Mouse (Mus musculus): Measurements from ENCODE around the gene Ralgds. TPM values are rescaled to one million over a fixed set of nuclear protein-coding genes. Genes with fewer than 3 reads are reported as not detected.
A peak's percentile ranks its signal among the peaks of the same experiment; 100 is the strongest.

Ralgds gene
- polyA plus RNA-seq, 1 experiment: 133 TPM

DNA sequence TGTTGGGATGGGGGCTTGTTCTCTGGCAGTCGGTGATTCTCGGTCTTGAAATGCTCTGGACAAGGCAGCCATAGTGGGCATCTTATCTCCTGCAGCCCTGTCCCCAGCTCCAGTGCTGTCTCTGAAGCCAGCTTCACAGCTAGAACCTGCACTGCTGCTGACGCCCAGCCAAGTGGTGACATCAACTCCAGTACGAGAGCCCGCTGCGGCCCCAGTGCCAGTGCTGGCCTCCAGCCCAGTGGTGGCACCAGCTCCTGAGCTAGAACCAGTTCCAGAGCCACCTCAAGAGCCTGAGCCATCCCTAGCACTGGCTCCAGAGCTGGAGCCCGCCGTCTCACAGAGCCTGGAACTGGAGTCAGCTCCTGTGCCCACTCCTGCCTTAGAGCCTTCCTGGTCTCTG is 31.0 kb downstream of the Ralgds start:
- H3K27me3 ChIP-seq (ENCODE audit: control insufficient read depth, insufficient read depth, low read length): no peaks in the 10 kb centered on the region
- DNase-seq: peak; percentile 96 to 97
- TF ChIP-seq CTCF (IDR thresholded peaks at IDR 0.05; ENCODE audit: borderline replicate concordance, insufficient read depth, low read depth, low read length): no peak
- no peak for TF ChIP-seq POLR2A (IDR thresholded peaks at IDR 0.05; ENCODE audit: borderline replicate concordance, insufficient read depth, low read length)
- peak overlapping the region; percentile 71 for H3K27ac ChIP-seq (ENCODE audit: insufficient read depth, low read length)
- H3K4me3 ChIP-seq (replicated peaks; ENCODE audit: insufficient read depth, low read depth, low read length): no peak overlapping the region
- peaks cover 85% of the 10 kb centered on the region for H3K4me1 ChIP-seq (ENCODE audit: control insufficient read depth, insufficient read depth, low read length)
- WGBS: 4% methylated on average over 8 of the region's 8 CpGs

DNA sequence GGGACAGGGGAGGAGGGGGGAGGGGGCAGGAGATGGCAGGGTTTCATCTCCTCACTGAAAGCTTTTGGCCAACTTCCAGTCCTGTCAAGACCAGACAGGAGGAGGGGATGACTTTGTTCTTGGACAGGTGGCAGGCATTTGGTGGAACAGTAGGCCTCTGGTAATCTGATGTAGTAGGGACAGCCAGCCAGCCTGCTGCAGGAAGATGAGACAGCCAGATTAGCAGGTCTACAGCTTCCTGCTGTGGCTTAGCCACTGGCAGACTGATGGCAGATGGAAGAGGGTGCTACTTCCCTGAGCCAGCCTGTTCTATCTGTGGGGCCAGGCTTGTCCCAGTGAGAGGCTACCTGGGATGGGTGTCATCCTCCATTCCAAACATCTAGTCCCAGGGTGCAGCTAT is 33.1 kb downstream of the Ralgds start:
- Histone ChIP-seq H3K27me3 (ENCODE audit: control insufficient read depth, insufficient read depth, low read length) (no peaks in the 10 kb centered on the region), H3K4me1 (ENCODE audit: control insufficient read depth, insufficient read depth, low read length) (peaks cover 65% of the 10 kb centered on the region), H3K4me3 (replicated peaks; ENCODE audit: insufficient read depth, low read depth, low read length) (no peak overlapping the region), H3K27ac (ENCODE audit: insufficient read depth, low read length) (peak overlapping the region; percentile 73)
- TF ChIP-seq POLR2A (IDR thresholded peaks at IDR 0.05; ENCODE audit: borderline replicate concordance, insufficient read depth, low read length) (no peak), CTCF (IDR thresholded peaks at IDR 0.05; ENCODE audit: borderline replicate concordance, insufficient read depth, low read depth, low read length) (no peak)
- peak; percentile 70 to 81 for DNase-seq

DNA sequence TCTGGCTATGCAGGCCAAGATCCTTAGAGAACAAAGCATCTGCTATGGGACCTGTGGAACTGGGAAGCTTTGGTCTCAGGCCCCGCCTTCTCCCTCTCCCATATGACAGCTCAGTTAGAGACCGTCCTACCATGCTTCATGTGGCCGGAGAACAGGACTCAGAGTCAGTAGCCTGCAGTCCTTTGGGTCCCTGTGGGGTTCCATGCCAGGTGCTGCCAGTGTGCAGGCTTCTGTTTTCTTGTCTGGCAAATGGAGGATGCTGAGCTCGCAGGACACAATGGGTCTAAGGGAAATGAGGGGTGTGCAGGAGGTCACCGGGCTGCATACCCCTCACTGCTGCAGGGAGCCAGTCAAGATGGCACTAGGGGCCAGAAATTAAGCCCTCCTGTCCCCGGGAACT is 33.6 kb downstream of the Ralgds start:
- Histone ChIP-seq H3K27me3 (ENCODE audit: control insufficient read depth, insufficient read depth, low read length) (no peaks in the 10 kb centered on the region), H3K4me3 (replicated peaks; ENCODE audit: insufficient read depth, low read depth, low read length) (no peak overlapping the region), H3K4me1 (ENCODE audit: control insufficient read depth, insufficient read depth, low read length) (peaks cover 60% of the 10 kb centered on the region), H3K27ac (ENCODE audit: insufficient read depth, low read length) (peak overlapping the region; percentile 73)
- DNase-seq: peak in 1 of 2 experiments; percentile 41
- no peak for TF ChIP-seq CTCF (IDR thresholded peaks at IDR 0.05; ENCODE audit: borderline replicate concordance, insufficient read depth, low read depth, low read length)
- no peak for TF ChIP-seq POLR2A (IDR thresholded peaks at IDR 0.05; ENCODE audit: borderline replicate concordance, insufficient read depth, low read length)
- 23% methylated on average over 6 of the region's 6 CpGs for WGBS

DNA sequence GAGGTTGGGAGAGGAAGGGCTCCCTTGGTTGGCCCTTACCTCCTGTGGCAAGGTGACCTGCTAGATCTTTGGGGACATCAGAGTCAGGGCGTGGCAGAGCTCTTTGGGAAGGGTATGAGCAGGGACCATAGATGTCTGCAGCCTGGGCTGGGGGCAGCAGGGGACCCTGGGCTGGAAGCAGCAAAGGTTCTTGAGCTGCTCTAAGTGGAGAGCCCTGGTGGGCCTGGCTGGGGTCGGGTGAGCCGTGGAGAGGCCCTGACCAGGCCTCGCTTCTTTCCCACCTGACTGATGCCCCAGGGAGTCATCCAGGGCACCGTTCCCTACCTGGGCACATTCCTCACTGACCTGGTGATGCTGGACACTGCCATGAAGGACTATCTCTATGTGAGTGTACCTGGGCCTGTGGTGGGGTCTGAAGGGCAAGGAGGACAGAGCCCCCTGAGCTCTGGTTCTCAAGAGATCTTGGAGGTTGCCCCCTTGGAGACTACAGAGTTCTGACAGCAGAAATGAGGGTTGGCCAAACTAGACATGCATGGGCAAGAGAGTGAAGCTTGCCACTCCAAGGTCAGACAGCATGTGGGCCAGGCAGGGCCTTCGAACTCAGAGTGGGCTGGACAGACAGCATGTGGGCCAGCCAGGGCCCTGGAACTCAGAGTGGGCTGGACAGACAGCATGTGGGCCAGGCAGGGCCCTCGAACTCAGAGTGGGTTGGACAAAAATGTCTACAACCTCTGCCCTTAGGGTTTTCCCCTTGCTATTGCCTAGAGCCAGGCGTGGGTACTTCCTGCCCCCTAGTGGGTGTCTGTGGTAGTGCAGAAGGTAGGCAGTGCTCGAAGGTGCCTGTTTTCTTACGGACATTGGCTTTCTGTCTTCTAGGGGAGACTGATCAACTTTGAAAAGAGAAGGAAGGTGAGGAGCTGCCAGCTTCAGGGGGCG is 34.6 kb downstream of the Ralgds start:
- peak; percentile 79 to 89 for DNase-seq
- Histone ChIP-seq H3K4me3 (replicated peaks; ENCODE audit: insufficient read depth, low read depth, low read length) (no peak overlapping the region), H3K27ac (ENCODE audit: insufficient read depth, low read length) (no peak overlapping the region), H3K4me1 (ENCODE audit: control insufficient read depth, insufficient read depth, low read length) (peaks cover 61% of the 10 kb centered on the region), H3K27me3 (ENCODE audit: control insufficient read depth, insufficient read depth, low read length) (no peaks in the 10 kb centered on the region)
- TF ChIP-seq POLR2A (IDR thresholded peaks at IDR 0.05; ENCODE audit: borderline replicate concordance, insufficient read depth, low read length) (no peak), CTCF (IDR thresholded peaks at IDR 0.05; ENCODE audit: borderline replicate concordance, insufficient read depth, low read depth, low read length) (peak; percentile 97)
- WGBS: 42% methylated on average over 11 of the region's 11 CpGs

DNA sequence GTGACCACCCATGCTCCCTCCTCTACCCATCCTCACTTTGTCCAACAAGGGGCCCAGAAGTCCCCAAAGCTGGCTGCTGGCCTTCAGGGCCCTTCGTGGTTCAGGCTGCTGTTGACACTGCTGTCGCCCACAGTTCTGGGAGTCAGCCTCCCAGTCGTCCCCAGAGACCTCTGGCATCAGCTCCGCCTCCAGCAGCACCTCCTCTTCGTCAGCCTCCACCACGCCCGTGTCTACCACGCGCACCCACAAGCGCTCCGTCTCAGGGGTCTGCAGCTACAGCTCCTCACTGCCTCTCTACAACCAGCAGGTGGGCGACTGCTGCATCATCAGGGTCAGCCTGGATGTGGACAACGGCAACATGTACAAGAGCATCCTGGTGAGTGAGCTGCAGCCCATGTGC is 36.2 kb downstream of the Ralgds start:
- DNase-seq: no peak
- WGBS: 88% methylated on average over 13 of the region's 13 CpGs
- H3K4me3 ChIP-seq (replicated peaks; ENCODE audit: insufficient read depth, low read depth, low read length): no peak overlapping the region
- no peaks in the 10 kb centered on the region for H3K27me3 ChIP-seq (ENCODE audit: control insufficient read depth, insufficient read depth, low read length)
- peaks cover 45% of the 10 kb centered on the region for H3K4me1 ChIP-seq (ENCODE audit: control insufficient read depth, insufficient read depth, low read length)
- TF ChIP-seq CTCF (IDR thresholded peaks at IDR 0.05; ENCODE audit: borderline replicate concordance, insufficient read depth, low read depth, low read length) (no peak), POLR2A (IDR thresholded peaks at IDR 0.05; ENCODE audit: borderline replicate concordance, insufficient read depth, low read length) (no peak)
- no peak overlapping the region for H3K27ac ChIP-seq (ENCODE audit: insufficient read depth, low read length)

DNA sequence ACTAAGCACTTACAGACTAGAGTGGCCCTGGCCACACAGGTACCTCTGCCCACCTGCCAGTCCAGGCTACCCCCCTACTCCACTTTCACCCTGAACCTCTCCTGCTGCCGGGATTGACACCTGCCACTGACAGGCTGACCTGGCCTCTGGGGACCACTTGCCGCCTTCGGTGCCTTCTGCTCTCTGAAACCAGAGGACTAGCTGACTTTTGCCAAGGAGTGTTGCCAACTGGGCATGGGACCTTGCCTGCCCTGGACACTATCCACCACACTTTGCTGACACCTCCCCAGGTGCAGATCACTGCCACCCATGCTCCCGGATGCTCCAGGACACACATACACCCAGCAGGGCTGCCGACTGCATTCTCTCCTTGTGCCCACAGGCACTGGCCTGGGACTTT is 39.4 kb downstream of the Ralgds start:
- Histone ChIP-seq H3K4me3 (replicated peaks; ENCODE audit: insufficient read depth, low read depth, low read length) (no peak overlapping the region), H3K27me3 (ENCODE audit: control insufficient read depth, insufficient read depth, low read length) (no peaks in the 10 kb centered on the region), H3K27ac (ENCODE audit: insufficient read depth, low read length) (no peak overlapping the region), H3K4me1 (ENCODE audit: control insufficient read depth, insufficient read depth, low read length) (peaks cover 14% of the 10 kb centered on the region)
- WGBS: 19% methylated on average over 5 of the region's 5 CpGs
- TF ChIP-seq CTCF (IDR thresholded peaks at IDR 0.05; ENCODE audit: borderline replicate concordance, insufficient read depth, low read depth, low read length): no peak
- no peak for TF ChIP-seq POLR2A (IDR thresholded peaks at IDR 0.05; ENCODE audit: borderline replicate concordance, insufficient read depth, low read length)
- peak in 1 of 2 experiments; percentile 35 for DNase-seq

DNA sequence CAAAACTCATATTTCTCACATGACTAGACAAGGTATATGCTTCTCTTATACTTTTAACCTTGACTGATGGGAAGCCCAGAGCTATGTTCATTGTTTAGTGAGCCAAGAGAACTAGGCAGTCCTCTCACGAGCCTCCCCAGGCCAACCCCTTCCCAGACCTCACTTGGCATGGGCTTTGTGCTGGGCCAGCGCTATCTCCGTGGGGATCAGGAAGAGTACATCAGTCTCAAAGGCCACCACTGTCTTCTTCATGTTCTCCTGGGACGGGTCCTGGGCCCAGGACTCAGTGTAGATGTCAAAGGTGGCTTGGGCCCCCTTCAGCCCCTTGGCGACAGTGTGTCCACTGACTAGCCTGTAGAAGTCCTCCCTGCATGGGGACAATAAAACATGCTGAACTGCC is 44.5 kb downstream of the Ralgds start:
- 77% methylated on average over 5 of the region's 5 CpGs for WGBS

DNA sequence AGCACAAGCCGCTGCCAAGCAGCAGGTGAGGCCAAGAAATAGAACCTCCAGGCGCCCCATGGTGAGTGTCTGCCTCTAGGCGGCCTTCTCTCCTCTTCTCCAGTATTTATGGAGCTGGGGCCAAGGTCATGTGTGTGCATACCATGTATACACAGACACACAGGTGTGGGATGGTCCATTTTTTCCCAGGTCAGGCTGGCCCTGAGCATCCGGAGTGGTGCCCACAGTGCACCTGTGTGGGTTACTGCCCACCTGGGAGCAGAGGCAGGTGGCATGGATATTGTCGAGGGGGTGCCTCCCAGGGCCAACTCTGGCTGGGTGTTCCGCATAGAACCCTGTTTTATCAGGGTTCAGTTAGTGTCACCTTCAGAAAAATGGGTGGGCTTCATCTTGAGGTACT is 50.4 kb downstream of the Ralgds start, which contains the start of gene Cel:
Cel (minus strand) TSS at position 101 of the 400 bp plus-strand sequence.
- Histone ChIP-seq H3K4me3 (replicated peaks; ENCODE audit: insufficient read depth, low read depth, low read length) (no peak within 1 kb of the TSS), H3K27ac (ENCODE audit: insufficient read depth, low read length) (no peak within 1 kb of the TSS), H3K4me1 (ENCODE audit: control insufficient read depth, insufficient read depth, low read length) (peaks cover 10% of the 10 kb centered on the region), H3K27me3 (ENCODE audit: control insufficient read depth, insufficient read depth, low read length) (no peaks in the 10 kb centered on the region)
- WGBS: 39% methylated on average over 6 of the region's 6 CpGs
- DNase-seq: no peak
- TF ChIP-seq POLR2A (IDR thresholded peaks at IDR 0.05; ENCODE audit: borderline replicate concordance, insufficient read depth, low read length) (no peak), CTCF (IDR thresholded peaks at IDR 0.05; ENCODE audit: borderline replicate concordance, insufficient read depth, low read depth, low read length) (no peak)

More for the DNA sequence above, 44.5 kb downstream of the Ralgds start:
- no peak for DNase-seq
- Histone ChIP-seq H3K27me3 (ENCODE audit: control insufficient read depth, insufficient read depth, low read length) (no peaks in the 10 kb centered on the region), H3K4me1 (ENCODE audit: control insufficient read depth, insufficient read depth, low read length) (peaks cover 7% of the 10 kb centered on the region; the same call in 1 of the 2 replicates), H3K4me3 (replicated peaks; ENCODE audit: insufficient read depth, low read depth, low read length) (no peak overlapping the region), H3K27ac (ENCODE audit: insufficient read depth, low read length) (no peak overlapping the region)
- no peak for TF ChIP-seq POLR2A (IDR thresholded peaks at IDR 0.05; ENCODE audit: borderline replicate concordance, insufficient read depth, low read length)
- TF ChIP-seq CTCF (IDR thresholded peaks at IDR 0.05; ENCODE audit: borderline replicate concordance, insufficient read depth, low read depth, low read length): no peak
